Mouse (Mus musculus) skeletal muscle tissue, adult 2 months (tissue): Measurements from ENCODE around the gene Ckap2.

Source experiments
- DNase-seq: peaks from one replicate; pipeline ENCODE4 v3.0.0-alpha.2; 2012; ENCODE audit warnings: low read depth, low spot score

Ckap2 gene

DNA sequence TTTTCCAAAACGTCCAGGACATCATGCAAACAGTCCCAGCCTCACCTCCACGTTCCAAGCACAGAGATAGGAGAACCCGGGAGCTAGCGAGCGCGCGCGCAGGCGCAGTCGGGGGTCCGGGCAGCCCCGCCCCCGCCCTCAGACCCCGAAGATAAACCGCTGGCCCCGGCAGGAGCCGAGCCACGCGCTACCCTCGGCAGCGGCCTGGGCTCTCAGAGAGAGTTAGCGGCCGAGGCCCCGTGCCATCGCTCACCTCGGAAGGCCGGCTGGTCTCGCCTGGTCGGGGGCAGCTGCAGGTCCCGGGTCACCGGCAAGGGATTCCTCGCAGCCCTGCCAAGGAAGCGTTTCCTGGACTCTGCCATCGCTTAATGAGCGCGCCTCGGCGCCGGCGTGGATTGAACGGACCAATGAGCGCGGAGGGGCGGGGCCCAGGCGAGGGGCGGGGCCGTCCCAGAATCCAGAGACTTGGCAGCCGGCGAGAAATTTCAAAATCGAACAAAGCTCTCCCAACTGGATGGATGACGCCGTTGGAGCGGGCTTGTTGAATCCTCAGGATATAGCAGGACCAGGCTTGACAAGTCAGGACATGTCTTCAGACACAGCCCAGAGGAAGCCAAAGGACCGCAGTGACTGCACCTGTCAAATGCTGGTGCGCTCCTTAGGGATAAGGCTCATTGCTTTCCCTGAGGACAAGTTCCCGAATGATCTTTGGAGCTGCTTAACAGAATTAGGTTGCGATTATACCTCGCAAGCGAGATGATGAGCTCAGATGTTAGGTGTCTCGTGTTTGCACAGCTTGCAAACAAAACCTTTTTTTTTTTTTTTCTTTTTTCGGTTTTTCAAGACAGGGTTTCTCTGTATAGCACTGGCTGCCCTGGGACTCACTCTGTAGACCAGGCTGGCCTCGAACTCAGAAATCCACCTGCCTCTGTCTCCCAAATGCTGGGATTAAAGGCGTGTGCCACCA lies at the start of gene Ckap2:
Gene Ckap2, minus strand, starts transcription at position 389 of the 967 bp plus-strand sequence.
- peak; percentile 64 for DNase-seq

DNA sequence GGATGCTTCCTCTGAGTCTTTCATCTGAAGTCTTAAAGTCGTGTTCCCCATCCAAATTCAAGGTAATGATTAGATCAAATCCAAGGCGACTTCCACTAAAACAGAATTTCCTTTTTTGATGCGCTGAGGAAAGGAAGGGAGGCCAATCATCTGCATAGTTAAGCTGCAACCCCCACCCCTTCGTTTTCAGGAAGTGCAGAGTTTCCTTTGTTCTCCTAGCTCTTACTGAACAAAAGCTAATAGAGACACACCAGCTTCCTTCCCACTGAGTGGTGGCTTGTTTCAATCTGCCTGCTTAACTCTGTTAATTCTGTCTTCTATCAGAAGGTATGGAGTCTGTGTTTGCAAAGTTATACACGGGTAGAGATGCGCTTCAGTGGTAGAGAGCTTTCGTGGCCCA lies 43.0 kb upstream of the Ckap2 start:
- DNase-seq = no peak

DNA sequence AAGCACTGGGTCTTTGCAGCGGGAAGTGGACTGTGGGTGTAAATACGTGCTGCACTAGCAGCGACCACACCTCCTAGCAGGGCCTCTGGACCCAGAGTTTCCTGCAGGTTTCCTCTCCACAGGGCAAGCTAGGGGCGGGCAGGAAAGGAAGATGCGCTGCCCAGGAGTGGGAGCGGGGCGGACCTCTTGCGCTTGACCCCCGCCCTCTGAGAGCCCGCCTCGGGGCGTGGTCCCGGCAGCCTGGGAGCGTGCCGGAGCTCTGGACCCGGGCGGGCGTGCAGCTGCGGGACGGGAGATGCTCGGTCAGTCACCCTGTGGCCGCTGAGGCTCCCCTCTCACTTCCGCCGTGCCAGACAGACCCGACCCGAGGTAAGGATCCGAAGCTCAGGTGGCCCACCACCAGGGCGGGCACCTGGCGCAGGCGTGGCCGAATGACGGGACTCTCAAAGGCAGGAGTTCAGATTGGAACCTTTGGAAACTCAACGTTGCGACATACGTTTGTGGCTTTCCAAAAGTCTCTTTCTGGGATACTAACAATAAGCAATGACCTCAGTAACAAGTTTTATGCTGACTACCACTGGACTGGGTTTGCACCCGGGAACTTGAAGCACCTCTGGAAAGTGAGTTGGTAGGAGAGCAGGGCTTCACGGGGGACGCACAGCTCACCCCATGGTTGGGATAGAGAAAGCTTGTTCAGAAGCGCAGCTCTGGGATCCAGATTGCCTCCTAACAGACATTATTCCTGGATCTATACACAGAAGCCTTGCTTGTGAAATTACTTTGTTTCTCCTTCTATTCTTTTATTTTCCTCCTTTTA lies 41.6 kb upstream of the Ckap2 start, which contains the start of gene Thsd1:
Gene Thsd1, plus strand, starts transcription at position 253 of the 817 bp plus-strand sequence.
- DNase-seq = peak; percentile 24

DNA sequence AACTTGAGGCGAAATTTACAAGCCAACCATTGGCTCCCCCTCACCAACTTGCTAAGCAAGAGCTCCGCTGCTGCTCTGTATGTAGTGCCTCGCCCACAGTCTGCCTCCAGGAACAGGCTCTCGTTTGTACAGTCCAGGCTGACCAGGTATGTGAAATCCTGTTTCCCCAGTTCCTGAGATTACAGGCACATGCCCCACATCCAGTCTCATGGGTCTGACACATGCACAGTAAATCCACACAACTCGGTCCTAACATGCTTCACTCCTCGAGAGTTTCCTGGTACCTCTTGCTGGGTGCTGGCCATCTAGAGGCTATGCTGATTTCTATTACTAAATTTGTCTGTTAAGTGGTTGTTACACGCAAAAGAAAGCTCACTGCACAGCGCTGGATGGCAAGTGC lies 40.7 kb upstream of the Ckap2 start:
- no peak for DNase-seq

DNA sequence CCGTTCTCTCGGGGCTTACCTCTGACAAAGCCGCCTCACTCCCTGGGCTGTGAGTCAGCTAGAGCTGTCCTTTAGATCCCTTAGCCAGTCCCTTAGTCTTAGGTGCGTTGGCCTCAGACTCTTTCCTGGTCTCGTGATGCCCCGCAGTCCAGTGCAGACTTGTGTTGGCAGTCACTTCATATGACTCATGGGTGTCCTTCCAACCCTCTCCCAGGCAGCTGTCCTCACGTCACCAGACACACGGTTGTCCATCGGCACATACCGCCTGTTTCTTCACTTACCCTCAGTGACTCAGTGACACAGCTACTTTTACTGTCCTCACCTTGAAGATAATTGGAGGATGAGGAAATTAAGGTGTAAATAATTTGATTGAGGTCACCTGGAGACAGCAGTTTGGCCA lies 29.2 kb upstream of the Ckap2 start:
- no peak for DNase-seq

DNA sequence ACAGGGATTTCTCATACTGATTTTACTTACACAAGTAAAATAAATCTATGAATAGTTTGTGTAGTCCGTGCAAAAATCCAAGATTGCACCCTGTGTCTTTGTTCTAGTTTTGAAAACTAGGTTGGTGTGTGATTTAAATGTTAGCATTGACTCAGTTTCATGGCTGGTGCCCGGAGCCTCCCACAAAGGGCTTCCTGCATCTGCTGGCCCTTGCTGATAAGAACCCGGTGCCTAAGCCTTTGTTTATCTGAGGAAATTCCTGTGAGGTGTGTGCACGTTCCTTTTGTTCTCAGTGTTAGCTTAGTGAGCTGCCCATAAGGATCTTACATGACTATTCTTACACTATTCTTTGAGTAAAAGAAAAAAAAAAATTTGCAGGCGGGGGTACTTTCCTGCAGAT lies 23.4 kb upstream of the Ckap2 start:
- no peak for DNase-seq

DNA sequence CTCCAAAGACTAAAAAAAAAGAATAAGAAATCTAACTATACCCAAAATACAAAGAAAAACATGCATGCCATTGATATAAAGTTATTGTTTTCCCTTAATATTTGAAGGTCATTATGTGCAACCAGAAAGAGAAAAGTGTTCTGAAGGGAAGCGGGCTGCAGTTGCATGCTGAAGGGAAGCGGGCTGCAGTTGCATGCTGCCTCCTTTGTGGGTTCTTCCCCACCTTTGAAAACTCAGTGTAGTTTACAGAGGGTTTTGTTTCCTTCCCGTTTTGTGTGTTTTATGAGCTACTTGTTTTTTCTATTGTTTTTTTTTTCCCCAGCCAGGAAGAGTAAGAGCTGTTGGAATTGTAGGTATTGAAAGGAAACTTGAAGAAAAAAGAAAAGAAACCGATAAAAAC lies 21.9 kb upstream of the Ckap2 start:
- no peak for DNase-seq

DNA sequence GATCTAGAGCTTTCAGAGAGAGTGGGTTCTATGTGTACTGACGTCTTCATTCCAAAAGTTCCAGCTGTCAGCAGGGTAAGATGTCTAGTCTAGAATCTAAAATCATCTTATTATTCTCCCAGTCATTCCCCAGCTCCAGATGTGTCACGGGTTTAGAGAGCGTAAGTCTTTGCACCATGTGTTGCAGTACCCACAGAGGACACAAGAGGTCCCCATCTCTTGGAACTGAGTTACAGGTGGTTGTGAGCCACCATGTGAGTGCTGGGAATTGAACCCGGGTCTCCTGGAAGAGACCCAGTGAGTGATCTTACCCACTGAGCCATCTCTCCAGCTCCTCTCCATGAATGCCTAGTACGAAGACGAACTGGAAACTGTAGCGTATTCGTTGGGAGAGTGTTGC lies 13.9 kb upstream of the Ckap2 start:
- DNase-seq = no peak

DNA sequence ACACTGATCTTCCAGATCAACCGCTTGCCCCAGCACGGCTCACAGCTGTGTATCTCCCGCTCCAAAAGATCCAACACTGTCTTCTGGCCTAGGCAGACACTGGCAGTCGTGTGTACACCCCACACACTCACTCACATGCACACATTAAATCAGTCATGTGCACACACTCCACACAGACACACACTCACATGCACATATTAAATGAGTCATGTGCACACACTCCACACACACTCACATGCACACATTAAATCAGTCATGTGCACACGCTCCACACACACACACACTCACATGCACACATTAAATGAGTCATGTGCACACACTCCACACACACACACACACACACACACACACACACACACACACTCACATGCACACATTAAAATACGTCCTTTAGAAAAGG lies 12.3 kb upstream of the Ckap2 start:
- no peak for DNase-seq

DNA sequence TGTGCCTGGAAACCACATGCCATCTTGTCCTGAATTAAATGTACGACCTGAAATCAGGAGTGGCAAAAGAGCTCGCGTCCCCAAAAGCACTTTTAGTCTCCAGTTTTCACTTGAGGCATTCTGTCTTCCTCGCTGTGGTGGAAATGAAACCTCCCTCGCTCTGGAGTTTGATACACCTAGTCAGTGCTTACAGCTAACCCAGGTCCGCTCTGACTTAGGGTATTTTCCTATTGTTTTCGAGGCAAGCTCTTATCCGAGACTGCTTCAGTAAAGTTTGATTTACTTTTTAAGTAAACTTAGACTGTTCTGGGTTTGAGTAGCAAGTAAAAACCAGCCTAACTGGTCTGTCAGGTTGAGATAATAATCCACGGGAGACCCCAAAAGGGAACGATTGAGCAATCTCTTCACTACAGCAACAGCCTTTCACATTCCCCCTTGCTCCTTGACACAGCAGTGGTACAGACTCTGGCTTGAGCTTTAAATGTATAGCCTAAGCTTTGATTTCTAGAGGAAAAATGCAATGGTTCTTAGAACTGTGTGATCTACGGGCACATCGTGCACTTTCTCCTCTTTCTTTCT lies 7.9 kb upstream of the Ckap2 start:
- DNase-seq = no peak

DNA sequence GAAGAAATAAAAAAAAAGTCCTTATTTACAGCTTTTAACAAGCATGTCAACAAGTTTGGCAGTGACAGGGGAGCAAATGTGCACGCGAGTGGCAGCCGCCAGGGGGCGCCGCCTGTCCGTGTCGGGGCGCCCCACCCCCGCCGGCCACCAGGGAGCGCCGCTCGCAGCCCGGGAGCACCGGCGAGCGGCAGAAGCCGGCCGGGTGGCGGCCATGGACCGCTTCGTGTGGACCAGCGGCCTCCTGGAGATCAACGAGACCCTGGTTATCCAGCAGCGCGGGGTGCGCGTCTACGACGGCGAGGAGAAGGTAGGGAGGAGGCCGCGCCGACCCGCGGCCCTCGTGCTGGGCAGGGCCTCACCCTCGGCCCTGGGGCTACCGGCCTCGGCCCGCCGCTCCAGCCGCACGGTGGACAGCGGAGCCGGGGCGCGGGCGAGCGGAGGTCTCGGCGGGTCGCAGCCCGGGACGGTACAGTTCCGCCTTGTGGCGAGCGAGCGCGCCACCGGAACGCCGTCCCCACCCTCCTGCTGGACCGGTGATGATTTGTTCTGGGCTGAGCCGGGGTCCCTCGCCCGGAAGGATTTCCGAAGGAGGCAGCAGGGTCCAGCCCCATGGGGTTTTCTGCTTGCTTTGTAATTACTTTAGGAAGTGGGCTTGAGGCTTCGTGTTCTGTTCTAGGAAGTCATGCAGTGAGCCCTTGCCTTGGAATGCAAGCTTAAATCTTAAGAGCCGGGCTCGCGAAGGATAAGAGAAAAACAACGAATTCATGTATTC lies 7.2 kb upstream of the Ckap2 start, which contains the start of gene Vps36:
Gene Vps36, plus strand, starts transcription at position 150 of the 772 bp plus-strand sequence.
- peak; percentile 80 for DNase-seq

DNA sequence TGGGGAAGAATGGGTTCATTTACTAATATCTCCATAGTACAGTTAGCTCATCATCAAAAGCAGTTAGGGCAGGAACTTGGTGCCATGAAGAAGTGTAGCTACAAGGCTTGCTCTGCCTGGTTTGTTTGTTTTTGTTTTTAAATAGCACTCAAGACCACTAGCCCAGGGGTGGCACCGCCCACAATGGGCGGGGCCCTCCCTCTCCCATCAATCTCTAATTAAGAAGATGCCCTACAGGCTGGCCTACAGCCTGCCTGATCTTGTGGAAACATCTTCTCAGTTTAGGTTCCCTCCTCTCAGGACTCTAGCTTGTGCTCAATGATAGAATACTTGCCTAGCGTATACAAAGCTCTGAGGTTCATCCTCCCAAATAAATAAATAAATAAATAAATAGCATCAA lies 735 bp downstream of the Ckap2 start:
- no peak for DNase-seq

DNA sequence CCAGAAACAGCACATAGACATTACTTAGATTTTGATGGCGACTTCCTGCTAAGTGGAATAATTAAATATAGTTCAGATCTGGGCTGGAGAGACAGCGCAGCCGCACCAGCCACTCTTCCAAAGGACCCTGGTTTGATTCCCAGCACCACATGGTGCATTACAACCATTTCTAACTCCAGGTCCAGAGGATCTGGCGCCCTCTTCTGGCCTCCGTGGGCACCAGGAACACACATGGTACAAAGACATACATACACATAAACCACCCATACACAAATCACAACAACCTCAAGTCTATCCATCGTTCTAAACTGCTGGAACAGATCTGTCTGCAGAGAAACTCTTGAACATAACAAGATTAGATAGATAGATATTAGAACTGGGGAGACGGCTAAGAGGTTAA lies 9.7 kb downstream of the Ckap2 start:
- no peak for DNase-seq

DNA sequence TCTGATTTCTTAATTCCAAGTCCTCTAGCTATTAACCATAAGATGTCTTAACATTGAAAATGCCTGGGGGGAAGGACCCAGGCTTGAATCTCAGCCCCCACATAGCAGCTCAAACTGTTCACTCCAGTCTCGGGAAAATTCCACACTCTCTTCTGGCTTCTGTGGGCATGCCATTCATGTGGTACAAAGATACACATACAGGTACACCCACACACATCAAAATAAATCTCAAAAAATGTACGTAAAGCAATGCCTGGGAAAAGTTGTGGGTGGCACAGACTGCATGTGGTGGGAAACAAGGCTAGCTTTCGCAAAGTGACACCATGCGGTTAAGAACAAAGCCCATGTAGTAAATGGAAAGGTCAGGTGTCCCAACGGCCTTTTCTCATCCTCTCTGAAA lies 16.5 kb downstream of the Ckap2 start:
- DNase-seq = no peak

DNA sequence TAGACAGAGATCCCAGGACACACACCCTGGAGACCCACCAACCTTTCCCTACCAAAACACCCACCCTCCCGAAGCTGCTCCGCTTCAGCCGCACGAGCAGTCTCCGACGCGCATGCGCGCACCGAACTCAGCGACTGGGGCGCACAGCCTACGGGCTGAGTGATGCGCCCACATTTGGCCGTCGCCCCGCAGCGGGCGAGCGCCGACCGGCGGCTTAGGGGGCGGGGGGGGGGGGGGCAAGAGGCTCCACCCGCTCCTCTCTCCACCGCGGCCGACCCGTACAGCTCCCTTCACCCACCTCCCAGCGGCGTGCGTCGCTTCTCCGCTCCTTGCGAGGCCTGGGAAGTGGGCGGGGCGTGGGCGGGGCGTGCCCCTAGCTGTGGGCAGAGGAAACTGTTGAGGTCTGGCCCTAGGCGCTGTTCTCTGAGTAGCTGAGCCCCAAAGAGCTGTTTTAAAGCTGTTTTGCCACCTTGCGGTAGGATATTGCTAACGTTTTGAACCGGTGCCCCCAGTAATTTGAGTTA lies 19.5 kb downstream of the Ckap2 start, which contains the start of gene Nek3:
Gene Nek3, minus strand, starts transcription at position 356 of the 524 bp plus-strand sequence.
- peak; percentile 97 for DNase-seq

DNA sequence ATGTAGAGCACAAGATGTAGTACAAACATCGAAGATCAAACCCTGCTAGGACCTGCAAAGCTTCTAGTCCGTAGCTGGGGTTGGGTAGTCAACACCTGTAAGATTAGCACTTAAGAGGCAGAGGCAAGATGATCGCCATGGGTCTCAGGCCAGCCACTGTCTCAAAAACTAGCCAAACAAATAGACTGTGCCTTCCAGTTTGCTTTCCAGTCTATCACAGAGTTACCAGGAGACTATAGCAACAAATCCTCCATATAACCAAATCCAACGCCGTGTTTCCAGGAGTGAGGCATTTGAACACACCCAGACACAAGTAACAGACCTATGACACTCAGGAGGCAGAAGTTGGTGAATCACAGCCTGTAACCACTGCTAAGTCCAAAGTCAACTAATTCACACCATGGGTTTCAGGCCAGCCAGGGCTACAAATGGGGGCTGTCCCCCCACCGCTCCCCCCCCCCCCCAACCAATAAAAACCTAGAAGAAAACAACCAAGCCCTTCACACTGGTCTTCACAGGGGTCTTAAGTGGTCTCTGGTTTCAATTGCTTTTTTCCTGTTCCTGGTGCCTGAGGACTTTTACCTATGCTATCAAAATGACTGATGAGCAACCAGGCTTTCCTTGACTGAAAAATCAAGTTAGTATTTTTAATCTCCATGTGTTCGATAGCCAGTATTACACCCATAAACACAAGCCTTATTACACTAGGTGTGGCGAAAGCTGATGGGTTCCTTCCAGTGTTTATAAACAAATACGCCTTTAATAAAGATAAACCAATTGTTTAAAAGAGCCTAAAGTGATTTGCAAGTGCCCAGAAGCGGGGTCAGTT lies 20.2 kb downstream of the Ckap2 start:
- no peak for DNase-seq

DNA sequence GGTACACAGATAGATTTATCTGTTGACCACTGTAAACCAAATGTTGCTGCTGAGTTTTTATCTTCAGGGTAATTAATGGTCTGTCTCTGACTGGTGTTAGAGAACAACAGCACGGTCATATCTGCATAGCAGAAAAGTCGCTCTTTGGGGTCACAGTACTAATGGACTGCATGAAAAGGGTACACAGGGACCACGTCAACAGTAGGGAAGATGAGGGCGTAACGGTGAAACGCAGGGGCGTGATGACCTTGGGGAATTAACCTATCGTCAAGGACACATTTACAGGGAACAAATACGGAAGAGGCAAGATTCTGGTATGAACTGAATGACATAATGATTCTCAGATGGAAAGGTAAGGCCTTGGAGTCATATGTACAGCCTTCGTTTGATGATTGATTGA lies 21.2 kb downstream of the Ckap2 start:
- no peak for DNase-seq

DNA sequence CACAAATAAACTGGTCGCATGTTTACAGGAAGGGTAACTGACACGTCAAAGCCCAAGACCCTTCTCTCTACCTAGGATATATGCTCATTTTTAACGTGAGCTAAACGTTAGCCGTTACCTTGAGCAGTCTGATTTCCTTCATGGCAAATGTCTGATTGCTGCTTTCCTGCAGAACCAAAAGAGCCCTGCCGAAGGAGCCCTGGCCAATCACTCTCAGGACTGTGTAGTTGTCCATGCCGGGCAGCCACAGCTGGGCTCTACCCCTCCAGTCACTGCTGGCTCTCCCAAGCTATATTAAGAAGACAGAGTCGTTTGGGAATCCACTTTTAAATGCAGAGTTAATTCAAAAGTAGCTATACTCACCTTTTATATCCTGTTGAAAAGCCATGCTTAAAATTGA lies 23.4 kb downstream of the Ckap2 start:
- no peak for DNase-seq

DNA sequence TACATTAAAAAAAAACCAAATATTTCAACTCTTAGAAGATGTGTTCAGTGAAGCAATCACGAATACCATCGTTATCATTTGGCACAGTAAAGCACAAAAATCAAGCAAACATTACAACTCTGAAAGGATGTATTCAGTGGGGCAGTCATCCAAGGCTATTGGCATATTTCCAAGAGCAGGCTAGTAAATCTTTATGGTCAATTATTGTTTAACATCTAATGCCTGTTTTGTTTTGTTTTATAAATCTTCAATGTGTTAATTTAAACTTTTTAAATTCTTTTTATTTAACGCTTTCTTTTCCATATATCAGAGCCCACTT lies 35.3 kb downstream of the Ckap2 start:
- DNase-seq = no peak

DNA sequence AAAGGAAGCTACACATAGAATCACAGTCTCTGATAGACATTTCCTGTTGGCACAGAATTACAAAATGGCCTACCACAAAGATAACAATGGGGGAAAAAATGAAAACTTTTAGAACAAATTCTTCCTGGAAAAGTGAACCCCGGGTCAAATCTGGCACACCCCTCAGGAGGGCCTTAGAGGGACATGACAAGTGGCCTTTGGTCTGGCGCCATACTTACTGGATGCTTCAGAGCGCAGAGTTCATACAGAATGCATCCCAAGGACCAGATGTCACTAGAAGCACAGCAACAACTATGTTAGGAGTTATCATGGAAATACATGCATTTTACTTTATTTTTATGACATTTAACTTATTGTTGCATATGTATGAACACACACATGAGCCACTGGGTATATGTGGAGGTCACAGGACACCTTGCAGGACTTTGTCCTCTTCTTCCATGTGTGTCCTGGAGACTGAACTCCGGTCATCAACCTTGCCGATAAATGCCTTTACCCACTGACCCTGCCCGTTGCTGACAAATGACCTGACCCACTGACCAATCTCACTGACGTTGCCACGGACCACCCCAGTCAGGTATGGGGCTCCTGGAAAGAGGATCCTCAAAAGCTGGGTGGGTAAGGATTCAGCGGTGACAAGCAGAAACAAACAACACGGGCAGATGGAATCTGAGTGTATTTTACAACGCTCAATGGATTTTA lies 35.8 kb downstream of the Ckap2 start:
- no peak for DNase-seq
